Mouse (Mus musculus) layer of hippocampus, postnatal 14 days (tissue): Measurements from ENCODE around the gene Samd1. TPM values are rescaled to one million over a fixed set of nuclear protein-coding genes. Genes with fewer than 3 reads are reported as not detected.
A peak's percentile ranks its signal among the peaks of the same experiment; 100 is the strongest.

Experiments used
- DNase-seq, 2 experiments: peaks; one replicate each; pipeline ENCODE4 v3.0.0; 2021 to 2022; ENCODE audit warnings: low spot score in 2 of 2, mixed read lengths in 1 of 2
- long read RNA-seq, 2 experiments: library from polyadenylated mRNA; stranded (forward); transcript quantifications; one replicate each; pipeline ENCODE4 v2.0.0; 2021
- total RNA-seq, 2 experiments: library from RNA; stranded (reverse); gene quantifications; 2 replicates each; pipeline ENCODE4 v1.2.3; 2021

The Samd1 gene
- total RNA-seq, result 10 to 100 TPM; 51.0 to 52.7 TPM
- long read RNA-seq, experiment 1, transcript Samd1-201 (5 exons, 2,071 nt), result major isoform, 14 of 17 reads
- long read RNA-seq, experiment 1, partial matches to known transcripts, result 3 of 17 reads
- long read RNA-seq, experiment 1, other reads (novel, unspliced or antisense), result 0 of 17 reads
- long read RNA-seq, experiment 2, transcript Samd1-201 (5 exons, 2,071 nt), result major isoform, 15 of 16 reads
- long read RNA-seq, experiment 2, partial matches to known transcripts, result 1 of 16 reads
- long read RNA-seq, experiment 2, other reads (novel, unspliced or antisense), result 0 of 16 reads

DNA sequence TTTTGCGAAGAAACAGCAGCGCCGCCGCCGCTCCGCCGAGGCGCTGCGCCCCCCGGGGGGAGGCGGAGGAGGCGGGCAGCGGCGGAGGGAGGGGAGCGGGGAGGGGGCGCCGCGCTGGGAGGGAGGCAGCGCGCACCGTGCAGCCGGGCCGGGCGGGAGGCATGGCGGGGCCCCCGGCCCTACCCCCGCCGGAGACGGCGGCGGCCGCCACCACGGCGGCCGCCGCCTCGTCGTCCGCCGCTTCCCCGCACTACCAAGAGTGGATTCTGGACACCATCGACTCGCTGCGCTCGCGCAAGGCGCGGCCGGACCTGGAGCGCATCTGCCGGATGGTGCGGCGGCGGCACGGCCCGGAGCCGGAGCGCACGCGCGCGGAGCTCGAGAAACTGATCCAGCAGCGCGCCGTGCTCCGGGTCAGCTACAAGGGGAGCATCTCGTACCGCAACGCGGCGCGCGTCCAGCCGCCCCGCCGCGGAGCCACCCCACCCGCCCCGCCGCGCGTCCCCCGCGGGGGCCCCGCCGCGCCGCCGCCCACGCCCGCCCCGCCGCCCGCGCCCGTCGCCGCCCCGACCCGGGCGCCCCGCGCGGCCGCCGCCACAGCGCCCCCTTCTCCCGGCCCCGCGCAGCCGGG, at the start of gene Samd1:
Samd1 (plus strand) TSS at position 162 of the 631 bp plus-strand sequence.
- peak in 1 of 2 experiments; percentile 52 for DNase-seq

DNA sequence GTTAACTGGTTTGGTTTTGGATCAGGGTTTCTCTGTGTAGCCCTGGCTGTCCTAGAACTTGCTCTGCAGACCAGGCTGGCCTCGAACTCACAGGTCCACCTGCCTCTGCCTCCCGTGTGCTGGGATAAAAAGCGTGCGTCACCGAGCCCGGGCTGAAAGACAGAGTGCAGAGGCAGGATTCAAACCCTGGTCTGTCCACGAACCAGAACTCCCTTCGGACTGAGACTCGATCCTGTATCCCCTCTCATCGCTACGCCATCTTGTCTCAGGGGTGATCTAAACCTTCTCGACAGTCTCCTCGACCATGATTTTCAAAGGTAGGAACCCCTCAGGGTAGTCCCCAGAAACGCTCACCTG, 42.7 kb upstream of the Samd1 start:
- no peak for DNase-seq

DNA sequence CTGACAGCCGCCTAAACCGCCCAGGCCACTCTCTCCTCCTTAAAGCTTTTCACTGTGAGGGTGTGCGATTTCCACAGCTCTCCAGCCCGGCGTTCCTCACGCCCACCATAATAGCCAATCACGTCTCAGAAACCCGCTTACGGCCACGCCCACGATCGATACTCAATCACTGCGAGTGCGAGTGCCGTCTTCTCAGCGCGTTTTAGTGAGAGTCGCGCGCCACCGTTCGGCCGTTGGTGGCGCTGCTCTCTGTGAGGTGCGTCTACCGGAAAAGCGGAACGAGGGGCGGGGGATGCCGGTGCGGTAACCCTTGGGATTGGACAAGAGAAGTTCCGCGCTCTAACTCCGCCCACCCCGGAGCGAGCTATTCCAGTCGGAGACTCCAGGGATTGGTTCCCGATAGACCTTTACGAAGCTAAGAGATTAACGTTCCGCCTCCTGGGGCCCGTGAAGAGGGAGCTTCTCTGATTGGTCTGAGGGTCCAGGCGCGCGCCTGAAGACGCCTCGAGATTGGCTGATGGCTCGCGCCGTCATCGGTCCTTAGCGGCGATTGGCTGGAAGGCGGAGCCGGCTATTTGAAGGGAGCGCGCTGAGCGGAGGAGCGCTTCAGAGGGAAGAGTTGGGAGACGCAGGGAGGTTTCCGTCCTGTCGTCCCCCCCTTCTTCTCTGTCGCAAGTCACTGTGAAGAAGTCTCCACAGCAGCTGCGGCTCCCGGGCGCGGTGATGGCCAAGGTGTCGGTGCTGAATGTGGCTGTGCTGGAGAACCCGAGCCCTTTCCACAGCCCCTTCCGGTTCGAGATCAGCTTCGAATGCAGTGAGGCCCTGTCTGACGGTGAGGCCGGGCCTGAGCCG, 42.1 kb upstream of the Samd1 start, which contains the start of the genes Gm10644 and Asf1b:
Gm10644 (minus strand) TSS at position 100 of the 852 bp plus-strand sequence.
Asf1b (plus strand) TSS at position 402 of the 852 bp plus-strand sequence.
- DNase-seq, result peak; percentile 97 to 99

DNA sequence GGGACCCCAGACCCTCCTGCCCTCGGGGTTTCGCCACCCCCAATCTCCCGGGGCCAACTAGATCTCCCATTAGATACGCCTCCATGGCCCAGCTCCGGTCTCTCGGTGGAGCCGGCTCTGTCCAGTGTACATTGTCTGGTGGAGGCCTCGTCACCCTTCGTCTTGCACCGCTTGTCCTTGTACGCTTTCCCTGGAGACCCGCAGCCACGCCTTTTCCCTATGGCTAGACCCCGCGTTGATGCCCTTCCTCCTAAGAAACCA, 41.6 kb upstream of the Samd1 start:
- DNase-seq, result no peak

DNA sequence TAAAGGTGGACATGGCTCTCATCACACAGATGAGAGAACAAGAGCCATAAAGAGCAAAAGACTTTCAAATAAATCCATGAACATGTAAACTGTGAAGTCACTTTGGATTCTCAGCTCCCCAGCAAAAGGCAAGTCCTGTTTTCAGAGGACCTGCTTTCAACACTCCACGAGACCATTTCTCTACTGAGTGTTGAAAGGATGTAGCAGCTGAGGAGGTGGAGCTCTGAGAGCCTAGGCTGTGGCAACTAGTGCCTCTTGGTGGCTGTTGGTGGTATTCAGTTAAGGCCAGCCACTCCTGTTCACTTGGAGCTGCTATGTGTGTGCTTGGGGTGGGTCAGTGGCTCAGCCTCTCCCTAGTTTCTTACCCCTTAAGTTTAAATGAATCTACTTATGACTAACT, 40.7 kb upstream of the Samd1 start:
- DNase-seq, result no peak

DNA sequence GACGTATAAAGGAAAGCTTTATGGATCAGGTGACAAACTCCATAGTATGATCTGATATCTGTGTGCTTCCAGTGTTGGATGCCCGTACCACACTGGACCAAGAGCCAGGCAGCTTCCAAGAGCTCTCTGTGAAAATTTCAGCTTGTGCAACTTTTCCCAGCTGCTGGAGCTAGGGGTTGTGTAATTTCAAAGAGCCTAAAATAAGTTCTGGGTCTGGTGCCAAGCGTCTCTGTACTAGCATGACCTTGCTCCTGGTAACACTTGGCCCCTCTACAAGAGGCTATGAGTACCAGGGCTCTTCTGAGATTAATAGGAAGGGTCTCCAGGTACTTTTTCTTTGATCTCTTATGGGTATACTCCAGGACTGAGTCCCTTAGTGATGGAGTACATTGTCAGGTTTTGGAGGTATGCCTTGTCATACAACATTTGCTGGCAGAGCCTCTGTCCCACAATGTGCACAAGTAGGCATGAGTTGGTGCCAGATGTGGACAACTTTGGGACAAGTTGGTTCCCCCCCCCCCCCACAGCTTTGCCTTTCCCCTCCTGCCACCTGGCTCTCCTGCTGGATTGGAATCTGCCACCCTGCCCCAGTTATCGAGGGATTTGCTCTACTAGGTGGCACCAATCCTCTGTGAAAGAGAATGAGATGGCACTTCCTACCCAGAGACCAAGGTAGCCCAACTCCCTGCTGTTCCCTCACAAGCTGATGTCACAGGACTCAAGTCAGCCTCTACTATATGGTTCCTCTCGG, 33.3 kb upstream of the Samd1 start:
- DNase-seq, result no peak

DNA sequence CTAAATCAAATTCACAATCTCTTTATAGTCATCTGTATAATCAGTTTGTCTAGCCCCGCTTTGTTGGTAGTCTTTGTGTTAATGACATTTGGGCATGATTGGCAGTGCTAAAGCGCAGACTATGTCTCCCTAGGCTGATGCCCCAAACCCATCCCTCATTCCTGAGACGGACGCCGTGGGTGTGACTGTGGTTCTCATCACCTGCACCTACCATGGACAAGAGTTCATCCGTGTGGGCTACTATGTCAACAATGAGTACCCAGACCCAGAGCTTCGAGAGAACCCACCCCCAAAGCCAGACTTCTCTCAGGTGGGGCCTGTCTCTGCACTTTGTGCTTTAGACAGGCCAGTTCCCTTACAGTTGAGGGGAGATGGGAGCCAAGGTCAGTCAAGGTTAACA, 29.8 kb upstream of the Samd1 start:
- DNase-seq, result no peak

DNA sequence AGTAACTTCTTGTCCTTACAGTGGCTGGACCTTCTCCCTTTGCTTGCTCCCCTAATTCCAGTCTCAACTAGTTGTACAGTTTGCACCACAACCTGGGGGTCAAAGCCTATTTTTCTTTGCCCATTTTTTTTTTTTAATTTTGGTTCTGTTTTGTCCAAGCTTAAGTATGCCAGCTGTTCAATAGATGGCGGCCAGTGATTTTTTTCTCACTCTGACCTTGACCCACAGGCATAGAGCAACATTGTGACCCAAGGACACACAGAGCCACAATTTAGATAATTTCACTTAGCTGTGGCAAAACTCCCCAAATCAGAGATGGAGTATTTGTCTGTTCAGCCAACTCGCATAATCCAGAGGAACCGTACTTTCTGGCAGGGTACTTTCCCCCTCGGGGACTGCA, 26.4 kb upstream of the Samd1 start:
- DNase-seq, result no peak

DNA sequence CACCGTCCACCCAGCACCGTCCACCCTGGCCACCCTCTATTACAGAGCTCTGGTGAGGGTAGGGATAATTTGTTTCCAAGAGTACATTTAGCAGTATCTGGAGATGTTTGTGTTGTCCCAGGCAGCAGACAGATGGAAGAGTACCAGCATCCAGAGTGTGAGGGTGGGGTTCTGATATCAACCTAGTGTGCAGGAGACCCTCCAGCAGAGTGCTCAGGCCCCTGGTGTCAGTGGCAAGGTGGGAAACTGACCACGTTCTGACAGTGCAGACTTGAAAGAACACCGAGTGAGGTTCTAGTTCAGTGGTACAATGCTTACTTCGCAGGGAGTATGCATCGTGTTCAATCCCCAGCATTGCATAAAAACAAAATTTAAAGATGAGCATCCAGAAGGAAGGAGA, 25.8 kb upstream of the Samd1 start:
- no peak for DNase-seq

DNA sequence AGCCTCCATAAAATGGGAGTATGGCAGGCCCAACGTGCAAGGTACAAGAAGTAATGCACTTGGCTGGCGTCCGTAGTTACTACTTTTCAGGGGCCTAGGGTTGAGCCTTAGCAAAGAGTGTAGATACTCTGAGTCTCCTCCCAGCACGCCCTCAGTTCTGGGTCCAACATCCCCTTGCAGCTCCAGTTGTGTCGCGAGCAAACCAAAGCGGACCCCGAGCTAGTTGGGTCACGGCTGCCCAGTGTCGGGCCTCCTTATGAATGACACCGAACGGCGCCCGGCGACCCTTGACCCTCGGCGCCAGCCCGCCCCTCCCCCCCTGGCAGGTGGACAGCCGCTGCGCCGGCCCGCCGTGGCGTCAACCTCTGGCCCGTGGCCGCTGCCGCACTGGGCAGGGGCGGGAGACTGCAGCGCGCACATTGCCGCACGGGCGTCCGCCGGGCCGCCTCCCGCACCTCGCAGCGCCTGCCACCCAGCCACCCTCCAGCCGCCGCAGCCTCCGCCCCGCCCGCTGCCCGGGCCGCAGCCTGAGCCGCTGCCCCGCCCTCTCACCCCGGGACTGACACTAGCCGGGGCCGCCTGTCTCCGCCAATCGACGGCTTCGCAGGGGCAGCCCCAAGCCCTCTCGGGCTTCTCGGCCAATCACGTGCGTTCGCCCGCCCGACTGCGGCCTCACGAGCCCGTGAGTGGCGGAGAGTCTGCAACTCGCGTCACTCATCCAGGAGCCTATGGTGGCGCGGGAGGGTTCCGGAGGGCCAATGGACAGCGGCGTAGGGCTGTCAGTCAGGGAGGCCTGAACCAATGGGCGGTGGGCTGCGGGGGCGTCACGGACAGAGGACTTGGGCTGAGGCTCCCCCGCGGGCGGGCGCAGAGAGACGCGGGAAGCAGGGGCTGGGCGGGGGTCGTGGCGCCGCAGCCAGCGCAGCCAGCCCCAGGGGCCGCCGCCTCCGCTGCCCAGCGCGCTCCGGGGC, 25.0 kb upstream of the Samd1 start, which contains the start of gene Prkaca:
Prkaca (plus strand) TSS at position 844 of the 971 bp plus-strand sequence.
- peak; percentile 97 to 99 for DNase-seq

DNA sequence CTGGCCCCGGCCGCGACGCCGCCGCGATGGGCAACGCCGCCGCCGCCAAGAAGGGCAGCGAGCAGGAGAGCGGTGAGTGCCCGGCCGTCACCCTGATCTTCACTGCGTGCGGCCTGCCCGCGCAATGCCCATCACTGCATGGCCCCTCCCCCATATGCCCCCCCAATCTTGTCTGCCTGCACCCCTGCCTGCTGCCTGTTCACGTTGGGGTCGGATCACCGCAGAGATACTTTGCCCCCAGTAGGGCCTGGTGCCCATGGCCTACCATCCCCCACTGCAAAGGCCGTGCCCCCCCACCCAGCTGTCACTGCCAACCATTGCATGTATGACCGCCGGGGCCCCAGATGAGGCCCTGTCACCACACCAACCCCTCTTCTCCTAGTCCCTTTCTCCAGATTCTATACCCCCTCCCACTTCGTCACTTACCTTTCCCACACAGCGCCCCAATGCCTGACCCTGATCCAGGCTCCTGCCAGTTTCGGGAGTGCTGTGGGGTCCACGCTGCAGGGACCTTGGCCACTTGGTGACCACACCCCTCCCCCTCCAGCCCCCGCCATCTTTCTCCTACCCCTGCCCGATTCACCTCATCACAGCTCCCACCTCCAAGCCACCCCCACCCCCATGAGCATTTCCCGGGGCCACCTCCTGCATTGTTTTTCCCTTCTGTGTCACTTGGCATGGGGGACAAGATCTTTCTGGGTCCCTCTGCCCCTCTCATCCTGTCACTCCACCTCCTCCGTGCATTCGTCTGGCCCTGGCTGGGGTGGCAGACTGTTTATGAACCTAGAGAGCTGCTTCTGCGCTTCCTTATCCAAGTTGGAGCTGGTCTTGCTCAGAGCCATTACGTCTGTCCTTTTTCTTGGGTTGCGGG, 24.1 kb upstream of the Samd1 start:
- no peak for DNase-seq

DNA sequence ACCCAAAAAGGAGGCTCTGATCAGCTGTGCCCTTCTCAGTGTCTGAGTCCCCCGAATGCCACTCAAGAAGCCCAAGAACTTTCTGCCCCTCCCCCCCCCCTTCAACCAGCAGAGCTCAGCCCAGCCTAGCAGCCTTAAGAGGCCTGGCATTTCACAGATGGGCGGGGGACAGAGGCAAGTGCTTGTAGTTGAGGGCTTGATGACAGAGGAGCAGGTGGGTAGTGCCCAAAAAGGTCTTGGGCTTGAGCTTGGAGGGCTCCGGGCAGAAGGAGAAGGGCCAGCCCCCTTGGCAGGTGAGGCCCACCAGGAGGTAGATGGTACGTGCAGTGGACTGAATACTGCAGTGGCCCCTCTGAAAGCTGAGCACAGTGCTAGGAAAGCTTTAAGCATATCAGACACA, 23.0 kb upstream of the Samd1 start:
- DNase-seq, result no peak

DNA sequence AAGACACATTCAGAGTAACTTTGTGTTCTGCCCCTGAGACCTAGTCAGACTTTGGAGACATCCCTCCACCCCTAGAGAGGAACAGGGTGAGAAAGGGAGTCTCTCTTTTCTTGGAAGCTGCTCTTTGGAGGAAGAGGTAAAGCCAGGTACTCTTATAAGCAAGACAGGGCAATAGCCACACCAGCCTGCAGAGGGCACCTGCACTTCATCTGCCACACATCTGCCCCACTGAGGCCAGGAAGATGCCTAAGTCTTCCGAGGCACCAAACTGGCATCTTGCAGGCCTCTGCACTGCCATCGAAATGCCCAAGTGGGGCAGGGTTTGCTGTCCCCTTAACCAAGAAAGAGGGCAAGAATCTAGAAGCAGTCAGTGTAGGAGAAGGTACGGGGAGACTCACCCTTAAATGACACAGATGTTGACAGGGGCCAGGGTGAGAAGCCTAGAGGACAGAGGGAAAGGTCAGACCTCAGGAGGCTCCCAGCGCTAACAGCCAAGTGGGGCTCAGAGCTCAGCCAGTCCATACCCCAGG, 21.3 kb upstream of the Samd1 start:
- DNase-seq, result no peak

DNA sequence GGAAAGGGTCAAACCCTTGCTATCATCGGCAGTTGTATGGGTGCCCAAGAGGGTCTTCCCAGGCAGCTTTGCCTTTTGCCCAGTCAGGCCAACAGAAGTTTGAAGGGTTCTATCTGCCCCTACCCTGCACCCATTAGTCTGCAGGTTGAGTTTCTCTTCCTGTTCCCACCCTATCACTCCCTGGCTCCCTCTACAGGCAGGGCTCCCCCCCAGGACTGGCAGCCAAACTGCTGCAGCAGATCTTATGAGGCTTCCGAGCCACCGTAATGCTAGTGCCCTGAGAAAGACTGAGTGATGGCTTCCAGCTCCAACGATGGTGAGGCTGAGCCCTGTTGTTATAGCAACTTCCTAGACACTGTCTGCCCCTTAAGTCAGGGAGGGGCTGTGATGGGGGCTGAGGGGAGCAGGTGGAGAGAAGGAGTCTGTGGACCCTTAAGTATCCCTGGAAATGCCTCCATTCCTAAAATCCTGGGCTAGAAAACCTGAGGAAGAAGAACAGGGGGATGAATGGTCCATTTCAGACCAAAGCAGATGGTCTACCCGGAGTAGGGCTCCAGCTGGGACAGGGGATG, 20.6 kb upstream of the Samd1 start:
- DNase-seq, result no peak

DNA sequence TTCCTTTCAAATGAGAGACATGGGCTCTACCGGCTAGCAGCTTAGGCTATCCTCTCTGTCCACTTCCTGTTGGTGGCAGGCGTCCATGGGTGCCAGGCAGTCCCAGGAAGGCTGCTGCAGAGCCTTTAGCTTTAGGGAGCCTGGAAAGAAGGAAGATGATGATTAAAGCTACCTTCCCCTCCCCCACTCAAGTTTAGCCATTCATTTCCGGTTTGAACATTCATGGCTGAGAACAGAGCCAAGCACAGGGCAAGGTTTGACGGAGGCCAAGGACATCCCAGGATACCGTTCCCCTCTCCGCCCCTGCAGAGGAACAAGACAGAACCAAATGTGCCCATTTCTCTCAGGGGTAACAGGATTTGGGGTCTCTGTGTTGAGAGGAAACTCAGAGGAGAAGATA, 19.8 kb upstream of the Samd1 start:
- DNase-seq, result no peak

DNA sequence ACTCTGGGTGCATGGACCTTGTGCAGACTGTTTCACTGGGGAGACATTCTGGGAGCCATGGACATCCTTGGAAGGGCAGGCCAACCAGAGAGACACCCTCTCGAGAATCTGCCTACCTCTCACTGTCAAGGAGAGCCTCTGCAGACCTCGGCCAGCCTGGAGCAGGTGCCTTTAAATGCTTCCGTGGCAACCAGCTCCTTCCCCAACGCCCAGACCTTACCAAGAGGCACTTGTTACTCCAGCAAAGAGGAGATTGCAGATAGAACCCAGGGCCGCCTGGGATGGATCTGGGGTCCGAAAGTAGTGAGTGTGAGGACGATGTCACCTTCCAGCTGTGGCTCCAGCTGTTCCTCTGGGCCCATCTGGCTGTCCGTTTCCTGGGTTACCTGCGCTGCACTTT, 19.3 kb upstream of the Samd1 start:
- no peak for DNase-seq

DNA sequence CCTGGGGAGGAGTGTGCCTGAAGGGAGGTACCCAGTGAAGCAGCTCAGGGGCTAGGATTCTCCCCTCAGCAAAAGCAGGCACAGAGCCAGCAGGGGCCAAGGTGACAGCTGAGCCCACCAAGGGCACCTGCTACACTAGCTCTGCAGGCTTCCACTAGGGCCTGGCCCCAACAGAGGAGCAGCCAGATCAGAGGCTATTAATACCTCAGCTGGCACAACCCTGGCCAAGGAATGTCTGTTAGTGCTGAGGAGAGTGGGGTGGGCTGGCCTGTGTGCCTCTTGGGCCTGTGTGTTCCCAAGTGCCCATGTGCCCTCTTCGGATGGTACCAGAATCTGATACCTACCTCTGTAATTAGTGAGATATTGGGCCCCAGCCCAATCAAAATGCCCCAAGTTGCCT, 17.2 kb upstream of the Samd1 start:
- no peak for DNase-seq

DNA sequence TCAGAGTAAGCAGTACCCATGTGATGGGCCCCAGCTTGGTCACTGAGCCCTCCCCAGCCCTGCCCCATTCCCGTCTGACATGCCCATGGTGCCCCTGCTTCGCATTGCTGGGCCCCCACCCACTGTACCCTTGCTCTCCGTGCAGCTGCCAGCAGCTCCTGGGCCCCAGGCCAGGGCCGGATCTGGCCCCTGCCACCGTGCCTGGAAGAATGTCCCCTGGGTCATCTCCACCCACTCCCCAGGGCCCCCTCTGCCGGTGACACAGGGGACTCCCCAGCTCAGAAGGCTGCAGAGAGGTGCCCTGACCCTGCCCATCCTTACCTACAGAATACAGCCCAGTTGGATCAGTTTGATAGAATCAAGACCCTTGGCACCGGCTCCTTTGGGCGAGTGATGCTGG, 16.6 kb upstream of the Samd1 start:
- no peak for DNase-seq

DNA sequence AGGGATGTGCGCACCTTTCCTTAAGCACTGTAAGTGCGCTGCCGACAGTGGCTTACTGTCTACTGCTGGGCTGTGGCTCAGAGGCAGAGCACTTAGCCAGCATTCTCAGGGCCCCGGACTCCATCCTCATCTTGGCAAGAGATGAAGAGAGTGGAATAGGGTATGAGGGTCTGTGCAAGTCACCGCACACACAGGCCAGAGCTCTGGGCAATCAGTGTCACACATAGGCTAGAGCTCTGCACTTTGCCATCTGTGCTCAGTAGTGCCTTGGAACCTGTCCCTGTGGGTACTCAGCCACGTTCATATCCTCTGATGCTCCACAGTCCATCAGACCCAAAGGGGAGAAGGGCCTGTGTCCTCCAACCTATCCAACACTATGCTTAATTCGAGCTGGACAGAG, 15.9 kb upstream of the Samd1 start:
- no peak for DNase-seq
